16 mouse cellular contexts compared by ENCODE assay signal in the genomic region with DNA sequence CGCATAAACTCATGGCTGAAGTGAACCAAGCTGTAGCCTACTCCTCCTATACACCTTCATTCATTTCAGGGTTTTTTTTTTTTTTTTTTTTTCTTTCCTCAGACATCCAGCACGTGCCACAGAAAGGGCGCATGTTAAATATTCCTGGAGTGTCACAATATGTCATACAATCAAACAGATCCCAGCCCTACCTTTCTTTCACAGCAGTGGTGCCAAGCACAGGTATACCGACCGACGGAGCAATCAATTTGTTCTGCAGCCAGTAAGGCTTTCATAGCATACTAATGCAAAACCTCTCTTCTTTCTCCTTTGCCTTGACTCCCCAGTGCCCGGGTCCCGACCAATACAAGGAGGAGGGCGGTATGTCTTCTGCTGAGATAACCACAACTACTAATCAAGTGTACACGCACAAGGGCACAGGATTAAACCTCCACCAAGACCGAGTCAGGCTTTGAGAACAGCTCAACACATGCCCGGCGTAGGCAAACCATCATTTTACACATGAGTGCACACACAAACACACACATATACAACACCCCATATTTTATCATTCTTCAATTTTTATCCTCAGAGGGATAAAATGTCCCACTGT. TPM values are rescaled to one million over a fixed set of nuclear protein-coding genes. Genes with fewer than 3 reads are reported as not detected.
DNase-seq lines count a peak whose midpoint lies in the region; ATAC-seq and TF ChIP-seq lines count a peak whose summit lies in the region.
"Had no signal": no experiment of that assay in that cellular context is flagged by ENCODE, and none has a peak within 500 bp of the region (broad histone marks: within the 10 kb centered on the region; RNA-seq: fewer than 3 reads in every experiment).

No protein-coding gene starts in this region.

- no peaks in the 10 kb centered on the region for H3K9me3 ChIP-seq in MEL (replicated peaks; ENCODE audit: insufficient read depth, low read length)
- no peaks in the 10 kb centered on the region for H3K9me3 ChIP-seq in hindbrain, embryonic 14.5 days (ENCODE audit: control insufficient read depth, low read length)
- no peaks in the 10 kb centered on the region for H3K9me3 ChIP-seq in liver, postnatal 0 days (ENCODE audit: low read length)
- H3K9me3 ChIP-seq: heart, embryonic 15.5 days; intestine, embryonic 15.5 days; megakaryocyte, embryonic 14.5 days had no signal

- H3K4me1 ChIP-seq in MEL (ENCODE audit: control insufficient read depth in 1 of 2, insufficient read depth in 2 of 2, low read length in 2 of 2), result peaks cover 48 to 54% of the 10 kb centered on the region in 2 experiments
- peaks cover 48% of the 10 kb centered on the region for H3K4me1 ChIP-seq in hindbrain, embryonic 14.5 days (replicated peaks; ENCODE audit: control insufficient read depth, insufficient read depth, low read length)
- peaks cover 50% of the 10 kb centered on the region for H3K4me1 ChIP-seq in liver, postnatal 0 days (ENCODE audit: insufficient read depth)

- WGBS in hindbrain, embryonic 14.5 days, result 61% methylated on average over 13 of the region's 13 CpGs
- 69% methylated on average over 13 of the region's 13 CpGs for WGBS in liver, postnatal 0 days (ENCODE audit: insufficient replicate concordance)

- intact Hi-C loops in left cerebral cortex, adult 2 months (cut with DNase I), result no loop called here

- ATAC-seq in hindbrain, embryonic 14.5 days (ENCODE audit: low FRiP score), result no peak
- no peak for ATAC-seq in liver, postnatal 0 days
- ATAC-seq: intestine, embryonic 15.5 days had no signal

- TF ChIP-seq POLR2A in MEL (IDR thresholded peaks at IDR 0.05; ENCODE audit: control insufficient read depth in 1 of 2, insufficient read depth in 1 of 2, low read depth in 1 of 2, low read length in 2 of 2, poor library complexity in 1 of 2), result peak in 1 of 2 experiments; percentile 58; a peak in 1 of 4 replicates

- peak; percentile 18 to 20; a peak in 2 of 4 replicates for TF ChIP-seq EP300 in MEL (IDR thresholded peaks at IDR 0.05; ENCODE audit: low read depth in 1 of 2, low read length in 2 of 2)
- no peak for TF ChIP-seq EP300 in liver, postnatal 0 days (IDR thresholded peaks at IDR 0.05; ENCODE audit: low read depth)

- 0 out of 2 replicates have a peak overlapping the region, but pooled peaks have one; percentile 21 for H3K4me2 ChIP-seq in hindbrain, embryonic 14.5 days (replicated peaks)
- 0 out of 2 replicates have a peak overlapping the region, but pooled peaks have one; percentile 15 for H3K4me2 ChIP-seq in liver, postnatal 0 days (ENCODE audit: low read depth, low read length)
- H3K4me2 ChIP-seq: heart, embryonic 15.5 days; intestine, embryonic 15.5 days; lung, embryonic 14.5 days had no signal

- no peak for TF ChIP-seq RAD21 in MEL (IDR thresholded peaks at IDR 0.05; ENCODE audit: low read depth, low read length)

- H3K9ac ChIP-seq in MEL (ENCODE audit: control insufficient read depth, low read depth, low read length, poor library complexity, severe bottlenecking), result peak overlapping the region; percentile 71
- no peak overlapping the region for H3K9ac ChIP-seq in hindbrain, embryonic 14.5 days
- 0 out of 2 replicates have a peak overlapping the region, but pooled peaks have one; percentile 32 for H3K9ac ChIP-seq in liver, postnatal 0 days (replicated peaks)
- H3K9ac ChIP-seq: heart, embryonic 15.5 days; intestine, embryonic 15.5 days; lung, embryonic 14.5 days had no signal

- H3K27ac ChIP-seq in MEL (ENCODE audit: control insufficient read depth, low read depth, low read length), result peak overlapping the region; percentile 82
- peak overlapping the region; percentile 49; the same call in 1 of the 2 replicates for H3K27ac ChIP-seq in hindbrain, embryonic 14.5 days
- H3K27ac ChIP-seq in liver, postnatal 0 days (ENCODE audit: low read depth), result peak overlapping the region; percentile 31; the same call in 1 of the 2 replicates
- no peak overlapping the region for H3K27ac ChIP-seq in left cerebral cortex, adult 2 months
- H3K27ac ChIP-seq: intestine, embryonic 15.5 days had no signal

- peaks cover 2 to 72% of the 10 kb centered on the region in 2 experiments; a peak in 3 of 4 replicates for H3K36me3 ChIP-seq in MEL (ENCODE audit: control insufficient read depth in 1 of 2, insufficient read depth in 2 of 2, low read length in 2 of 2)
- no peaks in the 10 kb centered on the region for H3K36me3 ChIP-seq in hindbrain, embryonic 14.5 days (replicated peaks; ENCODE audit: control insufficient read depth, insufficient read depth)
- no peaks in the 10 kb centered on the region; the same call in 1 of the 2 replicates for H3K36me3 ChIP-seq in liver, postnatal 0 days (replicated peaks; ENCODE audit: insufficient read depth, low read length)
- H3K36me3 ChIP-seq: heart, embryonic 15.5 days; intestine, embryonic 15.5 days had no signal

- H3K4me3 ChIP-seq in MEL (ENCODE audit: control insufficient read depth in 1 of 2, insufficient read depth in 1 of 2, low read depth in 2 of 2, low read length in 2 of 2), result peak overlapping the region; percentile 47 to 63
- no peak overlapping the region for H3K4me3 ChIP-seq in hindbrain, embryonic 14.5 days (replicated peaks; ENCODE audit: low read length)
- H3K4me3 ChIP-seq in liver, postnatal 0 days (ENCODE audit: low read depth, low read length), result no peak overlapping the region
- H3K4me3 ChIP-seq in left cerebral cortex, adult 2 months, result no peak overlapping the region
- H3K4me3 ChIP-seq: heart, embryonic 15.5 days; intestine, embryonic 15.5 days; megakaryocyte, embryonic 14.5 days had no signal

- no peak for TF ChIP-seq CTCF in MEL (IDR thresholded peaks at IDR 0.05 in 2 of 3, conservative IDR thresholded peaks at IDR 0.05 in 1 of 3; ENCODE audit: control insufficient read depth in 1 of 3, insufficient read depth in 1 of 3, low read depth in 2 of 3, low read length in 3 of 3, poor library complexity in 1 of 3, severe bottlenecking in 1 of 3)
- no peak for TF ChIP-seq CTCF in liver, postnatal 0 days (IDR thresholded peaks at IDR 0.05; ENCODE audit: low read depth)
- TF ChIP-seq CTCF in left cerebral cortex, adult 2 months (IDR thresholded peaks at IDR 0.05), result no peak

- H3K27me3 ChIP-seq in MEL (ENCODE audit: control insufficient read depth in 1 of 2, insufficient read depth in 2 of 2, low read length in 2 of 2), result no peaks in the 10 kb centered on the region
- H3K27me3 ChIP-seq in hindbrain, embryonic 14.5 days (ENCODE audit: control insufficient read depth, insufficient read depth, low read length), result no peaks in the 10 kb centered on the region
- H3K27me3 ChIP-seq in liver, postnatal 0 days (ENCODE audit: insufficient read depth, low read length), result no peaks in the 10 kb centered on the region
- H3K27me3 ChIP-seq: heart, embryonic 15.5 days; intestine, embryonic 15.5 days; megakaryocyte, embryonic 14.5 days had no signal

- DNase-seq in heart, adult 11 months, result peak; percentile 76
- no peak for DNase-seq in heart, adult 8-10 months (ENCODE audit: low spot score)
- DNase-seq in MEL (ENCODE audit: low read depth, low spot score), result peak; percentile 70
- DNase-seq in hindbrain, embryonic 14.5 days (ENCODE audit: low spot score), result no peak
- no peak for DNase-seq in liver, postnatal 0 days
- no peak for DNase-seq in left cerebral cortex, adult 2 months (ENCODE audit: extremely low spot score in 1 of 2, low spot score in 2 of 2)
- DNase-seq in heart, adult 9 months (ENCODE audit: low spot score in 2 of 2), result no peak
- DNase-seq in embryo, embryonic 9.5 days (ENCODE audit: extremely low spot score), result no peak
- DNase-seq: adrenal gland, postnatal 25 days; cerebellum, adult 11 months; gastrocnemius, postnatal 25 days; lung, embryonic 14.5 days; thymus, postnatal 25 days had no signal

- peaks cover 35% of the 10 kb centered on the region for H3K79me2 ChIP-seq in MEL (ENCODE audit: control insufficient read depth, insufficient read depth, low read length, poor library complexity)

TF ChIP-seq in MEL, 35 proteins besides CTCF, POLR2A, EP300 and RAD21:
- TF ChIP-seq ZMIZ1 (IDR thresholded peaks at IDR 0.05; ENCODE audit: low read depth, low read length), result no peak
- peak; percentile 28; the same call in 1 of the 2 replicates for TF ChIP-seq TCF12 (IDR thresholded peaks at IDR 0.05; ENCODE audit: low read depth, low read length)
- peak; percentile 43 for TF ChIP-seq ETS1 (IDR thresholded peaks at IDR 0.05; ENCODE audit: low read depth, low read length)
- TF ChIP-seq HCFC1 (IDR thresholded peaks at IDR 0.05; ENCODE audit: low read depth, low read length), result no peak
- TF ChIP-seq ZNF384 (IDR thresholded peaks at IDR 0.05; ENCODE audit: low read depth, low read length), result peak; percentile 70
- TF ChIP-seq MYC (IDR thresholded peaks at IDR 0.05; ENCODE audit: low read depth, low read length), result 0 out of 2 replicates have a peak, but pooled peaks have one; percentile 42
- peak; percentile 85 for TF ChIP-seq BHLHE40 (IDR thresholded peaks at IDR 0.05; ENCODE audit: borderline replicate concordance, low read depth, low read length)
- peak; percentile 39; the same call in 1 of the 2 replicates for TF ChIP-seq GATA1 (IDR thresholded peaks at IDR 0.05; ENCODE audit: low read depth, low read length)
- TF ChIP-seq UBTF (IDR thresholded peaks at IDR 0.05; ENCODE audit: borderline replicate concordance, insufficient read depth, low read depth, low read length), result no peak
- peak; percentile 67; the same call in 1 of the 2 replicates for TF ChIP-seq MXI1 (IDR thresholded peaks at IDR 0.05; ENCODE audit: low read depth, low read length)
- 0 out of 2 replicates have a peak, but pooled peaks have one; percentile 26 for TF ChIP-seq TBP (IDR thresholded peaks at IDR 0.05; ENCODE audit: low read depth, low read length)
- TF ChIP-seq USF1 (IDR thresholded peaks at IDR 0.05; ENCODE audit: low read depth, low read length), result peak; percentile 19; the same call in 1 of the 2 replicates
- no peak for TF ChIP-seq ELF1 (IDR thresholded peaks at IDR 0.05; ENCODE audit: low read depth, low read length)
- 0 out of 2 replicates have a peak, but pooled peaks have one; percentile 28 for TF ChIP-seq NELFE (IDR thresholded peaks at IDR 0.05; ENCODE audit: low read depth, low read length)

RNA-seq across cellular contexts. Expression of gene Nrip1, which starts 55.2 kb away (rescaled TPM):
- 10 to 100 TPM; 20.7 to 25.8 (median 24.1) TPM for total RNA-seq in heart, adult 8-10 months (2022)
- 13.6 and 16.2 TPM in 2 replicates for total RNA-seq in MEL (2012; rRNA removed)
- polyA plus RNA-seq in MEL (2012; ENCODE audit: insufficient read depth in 1 of 2, insufficient read length in 2 of 2, low read depth in 1 of 2, low replicate concordance in 2 of 2, missing spikeins in 1 of 2), result 10 to 100 TPM; 21.1 to 42.6 TPM
- 28.9 and 30.4 TPM in 2 replicates for polyA plus RNA-seq in hindbrain, embryonic 14.5 days (2014; fragmentation: Nextera tagmentation; extraction: Ambion mirVana)
- polyA plus RNA-seq in liver, postnatal 0 days (2015; fragmentation: Nextera tagmentation; extraction: Ambion mirVana), result 9.6 and 11.2 TPM in 2 replicates
- total RNA-seq in left cerebral cortex, adult 2 months (2021), result 10 to 100 TPM; 53.4 to 54.3 TPM

Comparison
In these comparisons a context has a peak if more than half of its experiments do, and no peak if none do; other contexts are left out.
1. DNase-seq: peak in heart, adult 11 months (single experiment) and MEL (single experiment); none in heart, adult 8-10 months (single experiment), hindbrain, embryonic 14.5 days (single experiment), liver, postnatal 0 days (single experiment), left cerebral cortex, adult 2 months (0 of 2), heart, adult 9 months (0 of 2) and embryo, embryonic 9.5 days (single experiment).
2. H3K4me3 ChIP-seq: peak in MEL (2 of 2); none in hindbrain, embryonic 14.5 days (single experiment), liver, postnatal 0 days (single experiment) and left cerebral cortex, adult 2 months (single experiment).